Mouse (Mus musculus): ENCODE results near the gene Fgf15. TPM values are rescaled to one million over a fixed set of nuclear protein-coding genes. Genes with fewer than 3 reads are reported as not detected.

Fgf15 gene
- total and polyA plus RNA-seq, 2 experiments from 2014 or later: 9.1 to 11.3 TPM

GRCm38 (mm10) chr7:144933336-144933735, 37.0 kb downstream of the Fgf15 start:
- Histone ChIP-seq H3K4me2 (ENCODE audit: low read depth, low read length) (no peak overlapping the region), H3K4me3 (ENCODE audit: low read length) (no peak overlapping the region), H3K4me1 (ENCODE audit: insufficient read depth, low read length) (peaks cover 6% of the 10 kb centered on the region), H3K9ac (replicated peaks; ENCODE audit: low read length) (no peak overlapping the region), H3K27ac (no peak overlapping the region), H3K27me3 (ENCODE audit: insufficient read depth, low read length) (0 out of 2 replicates have a peak, but pooled peaks cover 3% of the 10 kb centered on the region), H3K9me3 (ENCODE audit: low read length) (no peaks in the 10 kb centered on the region), H3K36me3 (ENCODE audit: insufficient read depth, low read length) (peaks cover 12% of the 10 kb centered on the region)
- DNase-seq (ENCODE audit: low spot score) (no peak), ATAC-seq (no peak)
- TF ChIP-seq CTCF (IDR thresholded peaks at IDR 0.05; ENCODE audit: low read depth): no peak
- 76% methylated on average over 3 of the region's 3 CpGs for WGBS

DNA sequence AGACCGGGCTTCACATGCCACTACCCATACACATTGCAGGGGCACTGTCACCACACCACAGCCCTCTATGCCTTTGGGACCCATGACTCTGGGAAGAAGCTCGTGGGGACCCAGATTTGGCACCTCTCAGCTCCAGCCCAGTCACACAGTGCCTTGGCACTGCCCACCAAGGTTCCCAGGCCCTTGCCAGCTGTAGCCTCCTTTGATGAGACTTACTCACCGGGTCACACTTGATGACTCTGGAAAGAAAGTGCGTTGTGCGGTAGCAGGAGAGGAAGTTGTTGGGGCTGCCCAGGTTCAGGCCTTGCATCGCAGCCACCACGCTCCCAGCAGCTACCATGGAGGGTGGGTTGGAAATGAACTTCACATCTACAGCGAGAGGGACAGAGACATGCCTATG, 37.5 kb downstream of the Fgf15 start:
- Histone ChIP-seq H3K4me2 (ENCODE audit: low read depth, low read length) (no peak overlapping the region), H3K36me3 (ENCODE audit: insufficient read depth, low read length) (peaks cover 12% of the 10 kb centered on the region), H3K27me3 (ENCODE audit: insufficient read depth, low read length) (0 out of 2 replicates have a peak, but pooled peaks cover 3% of the 10 kb centered on the region), H3K4me1 (ENCODE audit: insufficient read depth, low read length) (peaks cover 6% of the 10 kb centered on the region), H3K27ac (no peak overlapping the region), H3K9ac (replicated peaks; ENCODE audit: low read length) (no peak overlapping the region), H3K4me3 (ENCODE audit: low read length) (no peak overlapping the region), H3K9me3 (ENCODE audit: low read length) (no peaks in the 10 kb centered on the region)
- no peak for ATAC-seq
- no peak for DNase-seq (ENCODE audit: low spot score)
- 89% methylated on average over 8 of the region's 8 CpGs for WGBS
- TF ChIP-seq CTCF (IDR thresholded peaks at IDR 0.05; ENCODE audit: low read depth): no peak

DNA sequence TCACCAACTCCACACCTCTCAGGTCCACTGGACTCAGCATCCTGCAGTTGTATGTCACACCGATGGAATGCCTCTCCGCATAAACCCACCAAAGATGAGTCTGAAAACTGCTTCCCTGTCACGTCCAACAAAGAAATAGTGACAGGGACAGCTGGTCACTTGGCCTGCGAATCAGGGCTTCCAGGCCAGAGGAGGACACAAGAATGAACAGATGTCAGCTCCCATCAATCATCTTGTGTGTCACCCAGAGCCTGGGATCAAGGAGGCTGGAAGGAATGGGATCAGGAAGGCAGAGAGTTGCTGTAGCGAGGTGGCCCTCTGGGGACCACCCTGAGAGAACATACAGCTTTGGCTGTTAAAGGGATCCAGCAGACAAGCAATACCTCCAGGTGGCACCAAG, 38.6 kb downstream of the Fgf15 start:
- 50% methylated on average over 5 of the region's 5 CpGs for WGBS
- Histone ChIP-seq H3K36me3 (ENCODE audit: insufficient read depth, low read length) (peaks cover 12% of the 10 kb centered on the region), H3K4me3 (ENCODE audit: low read length) (no peak overlapping the region), H3K9me3 (ENCODE audit: low read length) (no peaks in the 10 kb centered on the region), H3K27ac (no peak overlapping the region), H3K4me2 (ENCODE audit: low read depth, low read length) (no peak overlapping the region), H3K27me3 (ENCODE audit: insufficient read depth, low read length) (0 out of 2 replicates have a peak, but pooled peaks cover 3% of the 10 kb centered on the region), H3K9ac (replicated peaks; ENCODE audit: low read length) (no peak overlapping the region), H3K4me1 (ENCODE audit: insufficient read depth, low read length) (peaks cover 14% of the 10 kb centered on the region)
- ATAC-seq (no peak), DNase-seq (ENCODE audit: low spot score) (no peak)
- no peak for TF ChIP-seq CTCF (IDR thresholded peaks at IDR 0.05; ENCODE audit: low read depth)

DNA sequence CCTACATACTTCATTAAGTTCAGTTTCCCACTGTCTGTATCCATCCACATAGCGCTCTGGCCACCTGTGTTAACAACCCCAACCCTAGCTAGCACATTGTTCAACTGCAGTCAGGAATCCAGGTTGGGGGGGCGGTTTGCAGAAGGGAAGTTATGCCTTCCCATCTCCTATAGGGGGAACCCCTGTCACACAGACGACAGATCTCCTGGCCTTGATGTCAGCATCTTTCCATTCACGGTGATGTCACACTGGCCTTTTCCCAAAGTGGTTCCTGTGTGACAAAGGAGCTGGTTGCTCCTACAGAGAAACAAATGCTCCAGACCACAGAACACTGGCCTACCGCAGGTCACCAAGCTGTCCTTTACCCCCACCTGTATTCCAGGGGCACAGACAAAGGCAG, 39.2 kb downstream of the Fgf15 start:
- peak; percentile 84 for DNase-seq (ENCODE audit: low spot score)
- Histone ChIP-seq H3K9ac (replicated peaks; ENCODE audit: low read length) (no peak overlapping the region), H3K36me3 (ENCODE audit: insufficient read depth, low read length) (peaks cover 12% of the 10 kb centered on the region), H3K9me3 (ENCODE audit: low read length) (no peaks in the 10 kb centered on the region), H3K27ac (no peak overlapping the region), H3K4me2 (ENCODE audit: low read depth, low read length) (no peak overlapping the region), H3K27me3 (ENCODE audit: insufficient read depth, low read length) (0 out of 2 replicates have a peak, but pooled peaks cover 3% of the 10 kb centered on the region), H3K4me1 (ENCODE audit: insufficient read depth, low read length) (peaks cover 14% of the 10 kb centered on the region), H3K4me3 (ENCODE audit: low read length) (no peak overlapping the region)
- peak; percentile 81 for TF ChIP-seq CTCF (IDR thresholded peaks at IDR 0.05; ENCODE audit: low read depth)
- 38% methylated on average over 5 of the region's 5 CpGs for WGBS
- peak; percentile 27; the same call in 1 of the 2 replicates for ATAC-seq

GRCm38 (mm10) chr7:144936311-144936880, 40.1 kb downstream of the Fgf15 start:
- 0 out of 2 replicates have a peak, but pooled peaks cover 3% of the 10 kb centered on the region for H3K27me3 ChIP-seq (ENCODE audit: insufficient read depth, low read length)
- H3K27ac ChIP-seq: no peak overlapping the region
- DNase-seq (ENCODE audit: low spot score) (no peak), ATAC-seq (no peak)
- 83% methylated on average over 4 of the region's 4 CpGs for WGBS
- H3K4me1 ChIP-seq (ENCODE audit: insufficient read depth, low read length): peaks cover 22% of the 10 kb centered on the region
- TF ChIP-seq CTCF (IDR thresholded peaks at IDR 0.05; ENCODE audit: low read depth): no peak
- peak overlapping the region; percentile 72 for H3K4me2 ChIP-seq (ENCODE audit: low read depth, low read length)
- H3K36me3 ChIP-seq (ENCODE audit: insufficient read depth, low read length): peaks cover 12% of the 10 kb centered on the region
- no peaks in the 10 kb centered on the region for H3K9me3 ChIP-seq (ENCODE audit: low read length)
- H3K4me3 ChIP-seq (ENCODE audit: low read length): no peak overlapping the region
- no peak overlapping the region for H3K9ac ChIP-seq (replicated peaks; ENCODE audit: low read length)

GRCm38 (mm10) chr7:144937490-144937889, 41.2 kb downstream of the Fgf15 start:
- H3K27me3 ChIP-seq (ENCODE audit: insufficient read depth, low read length): peaks cover 12% of the 10 kb centered on the region; the same call in 1 of the 2 replicates
- peaks cover 29% of the 10 kb centered on the region for H3K4me1 ChIP-seq (ENCODE audit: insufficient read depth, low read length)
- peak; percentile 99 for TF ChIP-seq CTCF (IDR thresholded peaks at IDR 0.05; ENCODE audit: low read depth)
- peak overlapping the region; percentile 53 for H3K4me3 ChIP-seq (ENCODE audit: low read length)
- H3K36me3 ChIP-seq (ENCODE audit: insufficient read depth, low read length): peaks cover 12% of the 10 kb centered on the region
- peak overlapping the region; percentile 57; the same call in 1 of the 2 replicates for H3K9ac ChIP-seq (replicated peaks; ENCODE audit: low read length)
- peak; percentile 94 for DNase-seq (ENCODE audit: low spot score)
- peak overlapping the region; percentile 72 for H3K4me2 ChIP-seq (ENCODE audit: low read depth, low read length)
- no peaks in the 10 kb centered on the region for H3K9me3 ChIP-seq (ENCODE audit: low read length)
- 2% methylated on average over 20 of the region's 20 CpGs for WGBS
- peak overlapping the region; percentile 3; the same call in 1 of the 2 replicates for H3K27ac ChIP-seq
- peak; percentile 30 for ATAC-seq

DNA sequence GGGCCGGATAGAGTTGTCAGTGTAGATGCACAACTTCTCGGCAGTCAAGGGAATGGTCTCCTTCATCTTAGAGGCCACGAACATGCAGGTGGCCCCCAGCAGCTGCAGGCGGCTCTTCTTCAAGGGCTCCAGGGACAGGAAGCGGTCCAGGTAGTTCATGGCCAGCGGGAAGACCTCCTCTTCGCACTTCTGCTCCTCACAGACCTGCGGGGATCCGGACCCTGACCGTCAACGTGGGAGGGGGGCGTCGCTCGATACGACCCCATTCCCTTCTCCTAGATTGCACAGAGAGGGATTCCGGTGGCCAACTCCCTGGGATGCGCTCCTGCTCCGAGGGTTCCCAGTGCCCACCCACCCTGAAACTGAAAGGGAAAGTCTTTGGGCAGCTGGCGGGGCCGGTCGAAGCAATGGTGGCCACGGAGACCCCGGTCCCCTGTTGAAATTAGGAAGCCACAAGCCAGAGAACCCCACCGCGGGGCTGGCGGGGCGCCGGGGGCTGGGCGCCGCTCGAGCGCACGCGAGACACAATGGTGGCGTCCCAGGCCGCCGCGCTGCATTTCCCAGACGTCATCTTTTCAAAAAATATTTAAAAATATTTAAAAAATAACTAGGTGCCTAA, 41.7 kb downstream of the Fgf15 start:
- H3K9ac ChIP-seq (replicated peaks; ENCODE audit: low read length): peak overlapping the region; percentile 57
- peak overlapping the region; percentile 3; the same call in 1 of the 2 replicates for H3K27ac ChIP-seq
- peaks cover 34% of the 10 kb centered on the region for H3K4me1 ChIP-seq (ENCODE audit: insufficient read depth, low read length)
- peak overlapping the region; percentile 72 for H3K4me2 ChIP-seq (ENCODE audit: low read depth, low read length)
- WGBS: 1% methylated on average over 39 of the region's 39 CpGs
- peaks cover 17% of the 10 kb centered on the region; the same call in 1 of the 2 replicates for H3K27me3 ChIP-seq (ENCODE audit: insufficient read depth, low read length)
- ATAC-seq (no peak), DNase-seq (ENCODE audit: low spot score) (no peak)
- no peak for TF ChIP-seq CTCF (IDR thresholded peaks at IDR 0.05; ENCODE audit: low read depth)
- peak overlapping the region; percentile 53 for H3K4me3 ChIP-seq (ENCODE audit: low read length)
- H3K9me3 ChIP-seq (ENCODE audit: low read length): no peaks in the 10 kb centered on the region
- H3K36me3 ChIP-seq (ENCODE audit: insufficient read depth, low read length): peaks cover 10% of the 10 kb centered on the region

All from hindbrain, postnatal 0 days (tissue).